31 mouse cellular contexts compared by ENCODE assay signal in genomic region chr3:84157011-84157410, GRCm38 (mm10). TPM values are rescaled to one million over a fixed set of nuclear protein-coding genes. Genes with fewer than 3 reads are reported as not detected.
DNase-seq lines count a peak whose midpoint lies in the region; ATAC-seq and TF ChIP-seq lines count a peak whose summit lies in the region.
"Had no signal": no experiment of that assay in that cellular context is flagged by ENCODE, and none has a peak within 500 bp of the region (broad histone marks: within the 10 kb centered on the region; RNA-seq: fewer than 3 reads in every experiment).

No protein-coding gene starts in this region.

- 0 out of 2 replicates have a peak, but pooled peaks have one; percentile 0 for ATAC-seq in frontal cortex, adult (ENCODE audit: low TSS enrichment)
- no peak for ATAC-seq in neural tube, embryonic 13.5 days (ENCODE audit: low read depth)
- ATAC-seq in neural tube, embryonic 15.5 days (ENCODE audit: low FRiP score): no peak
- ATAC-seq in inflammation-experienced regulatory T-cells, adult 6 months: no peak
- ATAC-seq: forebrain, embryonic 16.5 days; intestine, postnatal 0 days; liver, embryonic 12.5 days; liver, postnatal 0 days had no signal

- H3K9ac ChIP-seq in neural tube, embryonic 13.5 days: 0 out of 2 replicates have a peak overlapping the region, but pooled peaks have one; percentile 5
- no peak overlapping the region for H3K9ac ChIP-seq in neural tube, embryonic 15.5 days (replicated peaks)
- H3K9ac ChIP-seq: embryonic facial prominence, embryonic 13.5 days; hindbrain, embryonic 13.5 days; liver, embryonic 12.5 days; liver, postnatal 0 days; midbrain, embryonic 12.5 days; stomach, embryonic 15.5 days had no signal

- no peak overlapping the region for H3K4me3 ChIP-seq in neural tube, embryonic 13.5 days
- H3K4me3 ChIP-seq in neural tube, embryonic 15.5 days (replicated peaks): no peak overlapping the region
- H3K4me3 ChIP-seq: embryonic facial prominence, embryonic 13.5 days; erythroblast, embryonic 14.5 days; hindbrain, embryonic 13.5 days; liver, embryonic 12.5 days; megakaryocyte, embryonic 14.5 days; midbrain, embryonic 12.5 days; stomach, embryonic 15.5 days had no signal

- TF ChIP-seq CTCF in brain, embryonic 14.5 days (IDR thresholded peaks at IDR 0.05; ENCODE audit: borderline replicate concordance, extremely low read depth, insufficient read depth, insufficient read length): no peak

- TF ChIP-seq POLR2A in brain, embryonic 14.5 days (IDR thresholded peaks at IDR 0.05; ENCODE audit: borderline replicate concordance, extremely low read depth, insufficient read depth, insufficient read length, poor library complexity, severe bottlenecking): no peak

- peaks cover 21% of the 10 kb centered on the region for H3K4me1 ChIP-seq in neural tube, embryonic 13.5 days (replicated peaks)
- peaks cover 12% of the 10 kb centered on the region; the same call in 1 of the 2 replicates for H3K4me1 ChIP-seq in neural tube, embryonic 15.5 days

- H3K27ac ChIP-seq in neural tube, embryonic 13.5 days (replicated peaks): no peak overlapping the region; the same call in 1 of the 2 replicates
- no peak overlapping the region for H3K27ac ChIP-seq in neural tube, embryonic 15.5 days (replicated peaks)
- H3K27ac ChIP-seq: hindbrain, embryonic 13.5 days; liver, embryonic 12.5 days; midbrain, embryonic 12.5 days had no signal

- H3K27me3 ChIP-seq in neural tube, embryonic 13.5 days: no peaks in the 10 kb centered on the region
- H3K27me3 ChIP-seq in neural tube, embryonic 15.5 days (replicated peaks): no peaks in the 10 kb centered on the region
- H3K27me3 ChIP-seq: embryonic facial prominence, embryonic 13.5 days; hindbrain, embryonic 13.5 days; liver, embryonic 12.5 days; midbrain, embryonic 12.5 days; stomach, embryonic 15.5 days had no signal

- no peak overlapping the region for H3K4me2 ChIP-seq in neural tube, embryonic 13.5 days
- H3K4me2 ChIP-seq in neural tube, embryonic 15.5 days: no peak overlapping the region
- H3K4me2 ChIP-seq: embryonic facial prominence, embryonic 13.5 days; heart, embryonic 11.5 days; hindbrain, embryonic 13.5 days; liver, embryonic 12.5 days; midbrain, embryonic 12.5 days; stomach, embryonic 15.5 days had no signal

- 38% methylated on average over 4 of the region's 4 CpGs for WGBS in neural tube, embryonic 13.5 days
- WGBS in neural tube, embryonic 15.5 days: 33% methylated on average over 4 of the region's 4 CpGs

- H3K36me3 ChIP-seq in neural tube, embryonic 13.5 days: peaks cover 33% of the 10 kb centered on the region
- peaks cover 22% of the 10 kb centered on the region for H3K36me3 ChIP-seq in neural tube, embryonic 15.5 days
- H3K36me3 ChIP-seq: stomach, embryonic 15.5 days had no signal

- H3K9me3 ChIP-seq in neural tube, embryonic 13.5 days: no peaks in the 10 kb centered on the region
- H3K9me3 ChIP-seq in neural tube, embryonic 15.5 days (replicated peaks): no peaks in the 10 kb centered on the region
- H3K9me3 ChIP-seq: embryonic facial prominence, embryonic 13.5 days; hindbrain, embryonic 13.5 days; liver, embryonic 12.5 days; megakaryocyte, embryonic 14.5 days; midbrain, embryonic 12.5 days; stomach, embryonic 15.5 days had no signal

- DNase-seq in frontal cortex, adult 2 months (ENCODE audit: extremely low spot score in 1 of 2, low spot score in 1 of 2): no peak
- DNase-seq in brain, embryonic 14.5 days (ENCODE audit: low read depth): peak; percentile 35
- no peak for DNase-seq in lung, postnatal 10 days
- DNase-seq: adrenal gland, postnatal 10 days; B cell, adult 2 months; cerebellum, adult 11 months; cerebellum, adult 9-10 months; cerebellum, postnatal 36 days; gastrocnemius, postnatal 10 days; heart, postnatal 4 days; kidney, adult 9 months; kidney, postnatal 14 days; liver, postnatal 0 days; lung, postnatal 4 days; right cerebral cortex, adult 18-20 months; right cerebral cortex, postnatal 4 days had no signal

RNA-seq across cellular contexts. Expression of gene Mnd1, which starts 1.4 kb away (rescaled TPM):
- 4.6 and 4.8 TPM in 2 replicates for polyA plus RNA-seq in frontal cortex, adult 2 months (2012; rRNA removed)
- 2.2 and 2.8 TPM in 2 replicates for polyA plus RNA-seq in neural tube, embryonic 13.5 days (2015; fragmentation: Nextera tagmentation; extraction: Ambion mirVana)
- 1.4 and 4.5 TPM in 2 replicates for polyA plus RNA-seq in neural tube, embryonic 15.5 days (2015; fragmentation: Nextera tagmentation; extraction: Ambion mirVana)
- 1.7 and 2.5 TPM in 2 replicates for polyA plus RNA-seq in brain, embryonic 14.5 days (2012; rRNA removed)
- polyA plus RNA-seq in inflammation-experienced regulatory T-cells, adult 6 months (2017; shearing (Covaris generic)): 10 to 100 TPM in 1 of 3 experiments, 1 to 10 TPM in 2; 1.4 to 12.4 (median 1.5) TPM

RNA-seq across cellular contexts. Expression of gene Gm6525, which starts 16.9 kb away (rescaled TPM):
- 0.08 TPM in 1 of 2 replicates, not detected in the other for polyA plus RNA-seq in frontal cortex, adult 2 months (2012; rRNA removed)
- polyA plus RNA-seq in neural tube, embryonic 13.5 days (2015; fragmentation: Nextera tagmentation; extraction: Ambion mirVana): 2.0 and 3.5 TPM in 2 replicates
- polyA plus RNA-seq in neural tube, embryonic 15.5 days (2015; fragmentation: Nextera tagmentation; extraction: Ambion mirVana): 1.9 and 2.4 TPM in 2 replicates
- not detected in 2 replicates for polyA plus RNA-seq in brain, embryonic 14.5 days (2012; rRNA removed)
- under 1 TPM; 0.50 to 0.80 (median 0.70) TPM for polyA plus RNA-seq in inflammation-experienced regulatory T-cells, adult 6 months (2017; shearing (Covaris generic))
- polyA plus RNA-seq: erythroblast, embryonic 14.5 days; gonadal fat pad, adult 2 months; heart, embryonic 11.5 days; liver, embryonic 12.5 days had no signal
